Mouse (Mus musculus) ES-E14 (cell line): ENCODE results near the gene Psmd2.

Experiments used
- MAFK ChIP-seq: IDR thresholded peaks from 2 replicates; pipeline ENCODE4 v1.6.1; 2014; ENCODE audit warnings: mild to moderate bottlenecking, low read depth, low read length, inconsistent platforms; ENCODE audit not compliant: insufficient read depth
- ZC3H11A ChIP-seq: IDR thresholded peaks from 2 replicates; pipeline ENCODE4 v1.6.1; 2012; ENCODE audit warnings: low read depth, mild to moderate bottlenecking, inconsistent platforms, low read length, borderline replicate concordance
- ZNF384 ChIP-seq: IDR thresholded peaks from 2 replicates; pipeline ENCODE4 v1.6.1; 2012; ENCODE audit warnings: low read depth, low read length, inconsistent platforms

DNA sequence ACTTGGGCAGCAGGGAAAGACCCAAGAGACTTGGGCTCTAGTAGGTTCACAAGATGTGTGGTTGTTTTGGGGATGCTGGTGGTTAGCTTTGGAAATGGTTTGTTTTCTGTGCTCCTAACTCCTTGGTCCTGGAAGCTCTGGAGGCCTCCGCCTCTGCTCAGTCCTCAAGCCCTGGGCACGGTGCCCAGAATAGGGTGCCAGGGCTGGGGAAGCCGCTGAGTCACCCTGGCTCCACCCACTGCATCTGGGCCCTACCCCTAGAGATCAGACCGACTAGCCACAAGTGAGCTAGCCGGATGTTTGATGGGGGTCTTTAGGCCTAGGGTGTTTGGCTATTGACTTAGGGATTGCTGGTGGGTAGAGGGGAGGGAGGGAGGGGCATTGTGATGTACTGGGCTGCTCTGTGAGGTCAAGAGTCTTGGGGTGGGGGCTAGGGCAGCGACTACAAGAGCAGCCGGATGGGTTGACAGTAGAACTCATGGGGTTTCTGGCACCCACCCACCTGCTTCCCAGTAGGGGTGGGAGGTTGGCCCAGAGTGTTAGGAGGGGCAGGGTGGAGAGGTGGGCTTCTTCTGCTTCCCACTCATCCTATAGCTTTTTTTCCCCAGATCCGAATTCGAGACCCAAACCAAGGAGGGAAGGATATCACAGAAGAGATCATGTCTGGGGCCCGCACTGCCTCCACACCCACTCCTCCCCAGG, 26.7 kb downstream of the Psmd2 start:
- TF ChIP-seq ZC3H11A (no peak), MAFK (no peak), ZNF384 (no peak)
